Mouse (Mus musculus): ENCODE data around the gene Btbd11. TPM values are rescaled to one million over a fixed set of nuclear protein-coding genes. Genes with fewer than 3 reads are reported as not detected.

The Btbd11 gene
- polyA plus RNA-seq, 1 experiment, result 22.3 TPM

GRCm38 (mm10) chr10:85411120-85411519 lies 24.5 kb downstream of the Btbd11 start:
- Histone ChIP-seq H3K27ac (ENCODE audit: insufficient read depth, low read length) (no peak overlapping the region), H3K4me1 (ENCODE audit: control insufficient read depth, insufficient read depth, low read length) (no peaks in the 10 kb centered on the region), H3K4me3 (ENCODE audit: insufficient read depth, low read length) (no peak overlapping the region)
- TF ChIP-seq POLR2A (IDR thresholded peaks at IDR 0.05; ENCODE audit: extremely low read depth, insufficient read depth, low read length) (no peak), CTCF (IDR thresholded peaks at IDR 0.05; ENCODE audit: extremely low read depth, insufficient read depth, low read length) (no peak)

- TF ChIP-seq CTCF (IDR thresholded peaks at IDR 0.05; ENCODE audit: extremely low read depth, insufficient read depth, low read length) (no peak), POLR2A (IDR thresholded peaks at IDR 0.05; ENCODE audit: extremely low read depth, insufficient read depth, low read length) (no peak)
- no peak overlapping the region for H3K27ac ChIP-seq (ENCODE audit: insufficient read depth, low read length)
- no peak overlapping the region for H3K4me3 ChIP-seq (ENCODE audit: insufficient read depth, low read length)
- H3K4me1 ChIP-seq (ENCODE audit: control insufficient read depth, insufficient read depth, low read length), result peaks cover 3% of the 10 kb centered on the region; the same call in 1 of the 2 replicates
These were observed 34.4 kb downstream of the Btbd11 start for GRCm38 (mm10) chr10:85420851-85421628.

- H3K4me3 ChIP-seq (ENCODE audit: insufficient read depth, low read length), result no peak overlapping the region
- peaks cover 3% of the 10 kb centered on the region; the same call in 1 of the 2 replicates for H3K4me1 ChIP-seq (ENCODE audit: control insufficient read depth, insufficient read depth, low read length)
- H3K27ac ChIP-seq (ENCODE audit: insufficient read depth, low read length), result no peak overlapping the region
- TF ChIP-seq CTCF (IDR thresholded peaks at IDR 0.05; ENCODE audit: extremely low read depth, insufficient read depth, low read length) (no peak), POLR2A (IDR thresholded peaks at IDR 0.05; ENCODE audit: extremely low read depth, insufficient read depth, low read length) (no peak)
These were observed 35.0 kb downstream of the Btbd11 start for GRCm38 (mm10) chr10:85421629-85422012.

GRCm38 (mm10) chr10:85425756-85426155 lies 39.1 kb downstream of the Btbd11 start:
- TF ChIP-seq CTCF (IDR thresholded peaks at IDR 0.05; ENCODE audit: extremely low read depth, insufficient read depth, low read length), result no peak
- no peak for TF ChIP-seq POLR2A (IDR thresholded peaks at IDR 0.05; ENCODE audit: extremely low read depth, insufficient read depth, low read length)
- Histone ChIP-seq H3K4me3 (ENCODE audit: insufficient read depth, low read length) (no peak overlapping the region), H3K4me1 (ENCODE audit: control insufficient read depth, insufficient read depth, low read length) (peaks cover 3% of the 10 kb centered on the region; the same call in 1 of the 2 replicates), H3K27ac (ENCODE audit: insufficient read depth, low read length) (no peak overlapping the region)

GRCm38 (mm10) chr10:85437217-85437616 lies 50.6 kb downstream of the Btbd11 start:
- Histone ChIP-seq H3K4me3 (ENCODE audit: insufficient read depth, low read length) (no peak overlapping the region), H3K27ac (ENCODE audit: insufficient read depth, low read length) (no peak overlapping the region), H3K4me1 (ENCODE audit: control insufficient read depth, insufficient read depth, low read length) (no peaks in the 10 kb centered on the region)
- no peak for TF ChIP-seq POLR2A (IDR thresholded peaks at IDR 0.05; ENCODE audit: extremely low read depth, insufficient read depth, low read length)
- no peak for TF ChIP-seq CTCF (IDR thresholded peaks at IDR 0.05; ENCODE audit: extremely low read depth, insufficient read depth, low read length)

GRCm38 (mm10) chr10:85443371-85443770 lies 56.8 kb downstream of the Btbd11 start:
- H3K4me3 ChIP-seq (ENCODE audit: insufficient read depth, low read length), result no peak overlapping the region
- TF ChIP-seq CTCF (IDR thresholded peaks at IDR 0.05; ENCODE audit: extremely low read depth, insufficient read depth, low read length), result no peak
- TF ChIP-seq POLR2A (IDR thresholded peaks at IDR 0.05; ENCODE audit: extremely low read depth, insufficient read depth, low read length), result no peak
- H3K27ac ChIP-seq (ENCODE audit: insufficient read depth, low read length), result no peak overlapping the region
- H3K4me1 ChIP-seq (ENCODE audit: control insufficient read depth, insufficient read depth, low read length), result no peaks in the 10 kb centered on the region

- Histone ChIP-seq H3K4me1 (ENCODE audit: control insufficient read depth, insufficient read depth, low read length) (no peaks in the 10 kb centered on the region), H3K4me3 (ENCODE audit: insufficient read depth, low read length) (no peak overlapping the region), H3K27ac (ENCODE audit: insufficient read depth, low read length) (no peak overlapping the region)
- TF ChIP-seq CTCF (IDR thresholded peaks at IDR 0.05; ENCODE audit: extremely low read depth, insufficient read depth, low read length), result no peak
- TF ChIP-seq POLR2A (IDR thresholded peaks at IDR 0.05; ENCODE audit: extremely low read depth, insufficient read depth, low read length), result no peak
These were observed 59.3 kb downstream of the Btbd11 start for GRCm38 (mm10) chr10:85445891-85446290.

- TF ChIP-seq POLR2A (IDR thresholded peaks at IDR 0.05; ENCODE audit: extremely low read depth, insufficient read depth, low read length) (no peak), CTCF (IDR thresholded peaks at IDR 0.05; ENCODE audit: extremely low read depth, insufficient read depth, low read length) (no peak)
- Histone ChIP-seq H3K4me1 (ENCODE audit: control insufficient read depth, insufficient read depth, low read length) (no peaks in the 10 kb centered on the region), H3K4me3 (ENCODE audit: insufficient read depth, low read length) (no peak overlapping the region), H3K27ac (ENCODE audit: insufficient read depth, low read length) (no peak overlapping the region)
These were observed 60.1 kb downstream of the Btbd11 start for GRCm38 (mm10) chr10:85446700-85447099.

- Histone ChIP-seq H3K4me3 (ENCODE audit: insufficient read depth, low read length) (no peak overlapping the region), H3K4me1 (ENCODE audit: control insufficient read depth, insufficient read depth, low read length) (no peaks in the 10 kb centered on the region), H3K27ac (ENCODE audit: insufficient read depth, low read length) (no peak overlapping the region)
- TF ChIP-seq CTCF (IDR thresholded peaks at IDR 0.05; ENCODE audit: extremely low read depth, insufficient read depth, low read length) (no peak), POLR2A (IDR thresholded peaks at IDR 0.05; ENCODE audit: extremely low read depth, insufficient read depth, low read length) (no peak)
These were observed 61.3 kb downstream of the Btbd11 start for GRCm38 (mm10) chr10:85447869-85448268.

Data from cortical plate, adult 2 months (tissue).